Mouse (Mus musculus) cerebellum, adult 9-11 months (tissue): Measurements from ENCODE around the gene Col5a1.
A peak's percentile ranks its signal among the peaks of the same experiment; 100 is the strongest.

ENCODE experiments used
- DNase-seq: peaks from one replicate; pipeline ENCODE4 v3.0.0; 2022

Gene Col5a1

DNA sequence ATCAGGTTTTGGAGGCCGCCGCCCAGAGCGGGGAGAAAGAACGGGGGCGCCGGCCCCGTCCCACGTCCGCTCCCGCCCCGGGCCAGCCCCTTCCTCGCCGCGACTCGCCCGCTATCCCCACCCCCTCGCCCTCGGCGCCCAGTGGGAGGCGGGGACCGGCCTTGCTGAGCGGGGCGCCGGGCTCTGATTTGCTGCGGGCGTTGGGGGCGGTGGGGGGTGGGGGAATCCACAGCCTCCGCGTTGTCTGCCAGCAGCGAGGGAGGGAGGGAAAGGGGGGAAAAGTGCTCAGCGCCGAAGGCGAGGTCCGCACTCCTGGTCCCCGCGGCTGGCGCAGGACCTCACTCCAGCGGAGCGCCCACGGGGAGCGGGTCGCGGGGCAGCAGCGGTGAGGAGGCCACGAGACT, at the start of gene Col5a1:
Gene Col5a1 (plus strand): TSS at position 278 of the 404 bp plus-strand sequence.
- no peak for DNase-seq

- DNase-seq = no peak
These were observed 48.1 kb upstream of the Col5a1 start for GRCm38 (mm10) chr2:27838112-27838511.

DNA sequence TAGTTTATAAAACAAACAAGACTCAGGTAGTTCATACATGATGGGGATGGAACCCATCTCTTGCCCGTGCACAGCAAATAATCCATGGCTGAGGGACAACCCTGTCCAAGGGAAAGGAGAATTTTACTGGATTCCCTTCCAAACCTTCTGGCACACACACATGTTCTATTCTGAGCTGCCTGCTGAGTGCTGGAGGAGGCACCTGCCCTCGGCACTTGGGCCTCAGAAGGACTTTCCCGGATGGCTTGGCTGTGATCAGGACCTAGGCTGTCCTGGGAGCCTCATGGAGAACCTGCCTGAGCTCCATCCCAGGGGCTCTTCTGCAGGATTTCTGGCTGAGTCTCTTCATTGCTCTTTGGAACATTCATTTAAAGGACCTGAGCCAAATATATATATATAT, 45.3 kb upstream of the Col5a1 start:
- peak; percentile 27 for DNase-seq

- no peak for DNase-seq
These were observed 43.3 kb upstream of the Col5a1 start for GRCm38 (mm10) chr2:27842893-27843292.

GRCm38 (mm10) chr2:27844885-27845284, 41.3 kb upstream of the Col5a1 start:
- no peak for DNase-seq

DNA sequence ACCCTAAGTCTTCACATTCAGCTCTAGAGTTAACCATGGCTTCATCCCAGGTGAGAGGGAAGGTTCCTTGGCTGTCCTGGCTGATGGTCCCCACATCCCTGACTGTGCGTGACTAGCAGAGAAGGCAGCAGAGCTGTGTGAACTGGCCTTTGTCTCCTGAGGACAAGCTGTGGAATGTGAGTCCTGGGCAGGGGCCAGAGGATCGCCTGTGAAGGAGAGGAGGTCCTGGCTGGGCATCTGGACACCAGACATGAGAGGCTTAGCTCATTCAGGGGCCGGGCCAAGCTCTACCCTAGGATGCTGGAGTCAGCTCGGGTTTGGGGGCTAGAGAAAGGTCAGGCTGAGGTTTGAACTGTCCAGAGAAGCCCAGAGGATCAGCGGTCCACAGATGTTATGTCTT, 39.2 kb upstream of the Col5a1 start:
- DNase-seq = no peak

DNA sequence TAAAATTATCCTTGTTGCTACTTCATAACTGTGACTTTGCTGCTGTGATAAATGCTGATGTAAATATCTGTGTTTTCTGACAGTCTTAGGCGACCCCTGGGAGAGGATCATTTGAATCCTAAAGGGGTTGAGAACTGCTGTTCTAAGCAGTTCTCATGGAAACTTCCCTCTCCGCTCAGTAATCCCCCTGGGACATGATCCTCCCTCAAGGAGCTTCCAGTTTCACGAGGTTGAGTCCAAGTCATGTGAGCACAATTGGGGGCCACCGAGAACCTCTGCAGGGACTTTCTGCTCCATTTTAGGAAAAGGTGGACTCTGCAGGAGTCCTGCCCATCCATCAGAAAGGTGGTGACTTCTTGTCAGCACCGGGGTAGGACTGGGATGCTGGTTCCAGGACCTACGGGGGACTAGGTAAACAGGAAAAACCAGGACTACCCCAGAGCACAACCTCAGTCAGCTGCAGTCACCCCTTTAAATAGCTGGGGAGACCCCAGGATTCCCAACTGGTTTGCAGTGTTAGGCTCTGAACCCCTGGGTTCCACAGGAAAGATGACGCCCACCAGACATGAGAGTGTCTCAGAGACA, 38.3 kb upstream of the Col5a1 start:
- DNase-seq = no peak

DNA sequence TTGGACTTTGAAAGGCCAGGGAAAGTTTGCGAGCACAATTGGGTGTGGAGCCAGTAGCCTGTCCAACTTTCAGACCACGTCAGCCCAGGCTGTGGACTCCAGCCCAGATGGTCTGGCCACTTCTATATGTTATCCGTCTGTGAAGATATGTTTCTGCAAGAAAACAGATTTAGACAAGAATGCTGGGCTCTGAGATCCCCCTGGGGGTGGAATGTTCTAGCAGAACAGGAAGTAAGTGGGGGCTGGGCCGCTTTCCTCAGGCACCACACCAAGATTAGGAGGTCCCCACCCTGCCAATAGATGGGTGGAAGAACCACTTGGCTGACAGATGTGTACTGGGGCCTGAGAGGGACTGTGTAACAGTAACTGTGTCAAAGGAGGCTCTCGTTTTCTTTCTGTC, 37.8 kb upstream of the Col5a1 start:
- no peak for DNase-seq

GRCm38 (mm10) chr2:27858348-27858903, 27.8 kb upstream of the Col5a1 start:
- no peak for DNase-seq

GRCm38 (mm10) chr2:27861576-27862238, 24.5 kb upstream of the Col5a1 start:
- DNase-seq = no peak

DNA sequence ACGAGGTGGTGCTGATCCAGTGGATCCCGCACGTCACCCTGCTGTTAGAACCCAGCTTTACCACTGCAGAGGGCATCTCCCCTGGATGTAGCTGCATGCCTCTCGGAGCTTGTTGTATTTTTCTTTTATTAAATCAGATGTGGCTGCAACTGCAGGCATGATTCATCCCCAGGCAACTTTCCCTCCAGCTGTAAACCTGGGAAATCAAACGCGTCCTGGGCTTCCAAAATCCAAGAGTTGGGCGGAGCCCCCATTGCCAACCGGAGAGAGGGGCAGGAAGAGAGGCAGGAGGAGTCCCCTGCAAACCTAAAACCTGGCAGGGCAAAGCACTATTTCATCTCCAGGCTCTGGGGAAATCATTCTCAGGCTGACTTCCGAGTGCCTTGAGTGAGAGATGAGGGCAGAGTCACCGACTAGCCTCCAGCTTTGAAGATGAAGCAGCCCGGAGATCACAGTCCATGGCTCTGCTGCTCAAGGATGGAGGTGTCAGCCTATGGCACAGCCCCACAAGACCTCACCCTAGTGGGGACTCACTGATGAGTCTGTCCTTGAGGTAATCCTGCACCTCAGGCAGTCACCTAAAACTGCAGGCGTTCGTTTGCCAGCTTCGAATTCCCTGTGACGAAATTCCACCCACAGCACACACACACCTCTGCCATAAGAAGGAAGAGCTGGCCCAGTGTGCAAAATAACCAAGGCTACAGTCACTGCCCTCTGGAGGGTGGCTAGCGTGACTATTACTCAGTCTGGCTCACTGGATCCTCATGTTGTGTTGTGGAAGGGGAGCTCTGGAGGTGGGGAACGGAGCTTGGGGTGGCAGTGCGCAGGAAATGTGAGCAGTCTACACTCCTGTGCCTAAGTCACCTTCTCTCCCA, 21.5 kb upstream of the Col5a1 start:
- no peak for DNase-seq

DNA sequence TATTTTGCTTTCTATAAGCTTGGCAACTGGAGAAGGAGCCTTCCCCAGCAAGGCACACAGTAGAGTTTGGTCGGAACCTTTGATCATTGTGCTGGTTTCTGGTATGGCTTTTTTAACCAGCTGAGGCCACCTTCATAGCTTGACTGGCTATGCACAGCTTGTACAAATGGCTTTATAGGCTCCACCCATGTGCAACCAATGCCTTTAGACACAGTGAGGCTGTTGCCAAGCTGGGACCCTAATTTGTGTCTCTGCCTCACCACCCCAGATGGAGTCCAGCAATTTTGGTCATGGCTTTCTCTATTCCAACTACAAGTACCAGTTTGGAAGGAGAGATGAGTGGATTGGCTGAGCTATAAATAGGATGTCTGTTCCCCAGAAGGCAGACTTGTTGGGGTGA, 15.6 kb upstream of the Col5a1 start:
- no peak for DNase-seq

- DNase-seq = no peak
These were observed 15.2 kb upstream of the Col5a1 start for GRCm38 (mm10) chr2:27871056-27871455.

DNA sequence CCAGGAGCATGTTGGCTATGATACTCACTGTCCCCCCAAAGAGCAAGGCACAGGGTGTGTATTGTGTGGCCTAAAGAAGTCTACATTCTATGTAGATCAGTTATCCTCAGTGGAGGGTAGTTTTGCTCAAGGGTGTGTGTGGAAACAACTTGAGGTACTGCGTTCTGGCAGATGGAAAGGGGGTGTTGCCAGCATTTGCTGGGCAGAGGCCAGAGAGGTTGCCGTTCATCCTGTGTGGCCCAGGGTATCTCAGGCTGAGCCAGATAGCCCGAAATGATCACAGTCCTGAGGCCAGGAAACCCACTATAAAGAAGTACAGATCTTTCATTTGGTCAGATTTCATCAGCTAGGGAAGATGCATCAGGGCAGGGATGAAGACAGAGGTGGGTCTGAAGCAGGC, 13.9 kb upstream of the Col5a1 start:
- DNase-seq = peak; percentile 35

DNA sequence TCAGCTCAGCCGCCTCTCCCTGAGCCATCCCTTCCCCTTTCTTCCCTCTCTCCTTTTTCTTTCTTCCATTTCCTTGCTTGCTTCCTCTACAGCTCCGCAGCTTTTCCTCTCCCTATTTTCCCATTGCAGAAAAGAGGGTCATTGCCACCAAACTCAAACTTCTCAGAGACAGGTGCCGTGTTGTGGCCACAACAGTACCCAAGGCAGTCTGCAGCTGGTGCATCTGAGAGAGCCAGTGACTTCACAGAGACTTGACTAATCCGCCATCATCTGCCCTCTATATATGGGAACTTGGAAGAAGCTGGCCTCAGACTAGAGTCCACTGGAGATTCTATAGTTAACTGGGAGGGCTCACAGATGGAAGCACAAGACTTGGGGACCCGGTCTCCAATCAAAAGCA, 13.2 kb upstream of the Col5a1 start:
- DNase-seq = no peak

DNA sequence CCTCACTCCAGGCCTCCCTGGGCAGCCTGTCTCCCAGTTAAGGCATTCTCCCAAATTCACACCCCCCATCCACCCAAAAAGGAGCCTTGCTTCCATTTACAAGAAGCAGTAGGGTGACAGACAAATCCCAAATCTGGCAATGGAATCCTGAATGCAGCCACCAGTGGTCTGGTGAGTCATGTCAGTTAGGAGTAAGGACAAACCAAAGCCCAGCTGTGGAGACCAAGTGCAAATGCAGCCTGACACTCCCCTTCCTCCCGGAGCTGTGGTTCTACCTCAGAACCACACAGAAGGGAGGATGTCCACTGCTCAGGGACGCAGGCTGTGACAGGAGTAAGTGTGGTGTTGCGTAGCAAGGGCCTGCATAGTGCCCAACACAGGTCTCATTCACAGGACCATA, 11.6 kb upstream of the Col5a1 start:
- DNase-seq = no peak

DNA sequence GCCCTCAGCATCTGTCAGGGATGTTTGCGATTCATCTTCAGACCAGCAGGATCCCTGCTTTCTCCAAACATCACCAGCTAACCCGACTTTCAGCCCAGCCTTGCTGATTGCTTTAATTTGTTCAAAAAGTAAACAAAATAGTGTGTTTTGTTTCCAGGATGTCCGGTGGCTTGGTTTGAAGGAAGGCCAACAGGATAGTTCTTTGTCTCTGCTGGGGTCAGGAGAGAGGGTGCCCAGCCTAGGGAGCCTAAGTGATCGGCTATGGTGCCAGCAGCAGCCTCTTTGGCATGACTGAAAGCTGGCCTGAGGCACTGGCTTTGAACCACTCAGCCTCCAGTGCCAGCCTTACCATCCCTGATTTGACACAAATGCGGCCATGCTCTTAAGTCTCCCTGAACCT, 11.0 kb upstream of the Col5a1 start:
- no peak for DNase-seq

GRCm38 (mm10) chr2:27875786-27876185, 10.4 kb upstream of the Col5a1 start:
- no peak for DNase-seq

DNA sequence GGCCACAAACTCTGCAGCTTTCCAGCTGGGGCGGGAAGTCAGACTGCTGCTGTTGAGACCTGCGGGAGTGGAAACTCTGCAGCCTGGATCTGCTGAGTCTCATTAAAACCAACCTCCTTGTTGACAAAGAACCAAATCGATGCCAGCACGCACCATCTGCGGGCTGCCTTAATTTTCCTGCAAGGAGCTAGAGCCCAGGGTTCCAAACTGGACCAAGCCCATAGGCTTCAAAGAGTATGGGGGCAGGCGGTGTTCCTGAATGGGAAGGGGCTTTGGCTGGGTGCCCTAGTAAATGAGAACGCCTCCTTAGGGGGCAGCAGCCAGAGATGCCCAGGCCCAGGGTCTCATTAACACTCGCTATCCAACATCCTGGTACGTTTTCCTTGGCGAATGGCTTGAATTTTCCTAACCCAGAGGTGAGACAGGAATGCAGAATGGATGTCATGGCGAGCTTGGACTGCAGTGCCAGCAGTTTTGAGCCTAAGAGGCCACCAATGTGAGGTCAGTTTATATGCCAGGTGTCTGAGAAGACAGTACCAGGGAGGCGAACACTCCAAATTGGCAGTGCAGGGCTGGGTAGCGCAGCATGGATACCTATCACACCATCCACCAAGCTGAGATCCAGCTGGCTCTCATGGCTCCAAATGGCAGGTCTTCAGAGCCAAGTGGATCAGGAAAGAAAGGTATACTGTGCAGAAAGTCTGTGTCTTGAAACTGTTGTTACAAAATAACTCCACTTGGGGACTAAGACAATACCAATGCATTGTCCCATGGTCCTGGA, 9.3 kb upstream of the Col5a1 start:
- peak; percentile 41 for DNase-seq

DNA sequence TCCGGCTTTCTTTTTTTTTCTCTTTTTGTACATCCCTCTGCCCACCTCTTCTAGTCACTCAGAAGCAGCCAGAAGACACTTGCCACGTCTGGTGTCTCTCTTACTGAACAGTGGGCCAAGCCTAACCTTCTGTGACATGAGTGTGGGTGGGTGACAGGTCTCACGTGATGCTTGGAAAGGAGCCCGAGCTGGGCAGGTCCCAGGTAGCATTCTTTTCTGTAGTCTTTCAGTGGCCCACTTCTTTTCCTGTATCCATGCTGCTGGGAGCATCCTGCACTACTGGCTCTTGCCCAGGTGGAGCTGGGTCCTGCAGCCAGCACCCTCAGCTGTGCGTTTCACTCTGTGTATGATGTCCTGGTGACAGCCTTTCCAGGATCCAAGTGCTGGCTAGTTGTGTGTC, 8.2 kb upstream of the Col5a1 start:
- DNase-seq = no peak

- no peak for DNase-seq
These were observed 2.9 kb upstream of the Col5a1 start for GRCm38 (mm10) chr2:27883276-27883675.

DNA sequence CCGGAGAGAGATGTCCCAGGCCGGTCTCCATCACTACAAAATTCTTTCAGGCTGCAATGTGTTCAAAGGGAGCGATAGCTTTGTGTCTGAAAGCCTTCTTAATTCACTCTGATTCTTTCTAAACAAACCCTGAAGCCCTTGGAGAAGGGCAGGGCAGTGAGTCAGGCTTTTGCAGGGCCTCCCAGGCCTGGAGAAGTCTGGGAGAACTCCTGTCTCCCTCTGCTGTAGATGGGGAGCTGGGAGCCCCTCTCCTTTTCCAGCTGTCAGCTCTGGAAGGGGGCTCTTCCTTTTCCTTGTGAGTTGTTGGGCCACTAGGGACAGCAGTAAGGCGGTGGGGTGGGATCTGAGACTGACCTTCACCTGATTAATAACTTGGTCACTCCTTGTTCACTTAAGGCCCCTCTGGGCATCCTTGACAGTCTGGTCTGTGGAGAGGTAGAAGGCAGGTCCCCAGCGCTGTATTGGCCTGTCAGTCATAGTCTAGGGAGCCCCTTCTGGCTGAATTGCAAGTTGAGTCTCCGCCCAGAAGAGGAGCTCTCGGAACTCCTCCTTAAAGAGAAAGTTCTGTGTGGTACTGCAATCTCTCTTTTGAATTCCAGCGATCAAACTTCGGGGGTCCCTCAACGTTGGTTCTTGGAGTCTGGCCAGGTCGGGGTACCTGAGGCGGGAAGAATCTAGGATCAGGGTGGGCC, 623 bp upstream of the Col5a1 start:
- no peak for DNase-seq
